Mouse (Mus musculus): ENCODE data around the gene Sec11a. TPM values are rescaled to one million over a fixed set of nuclear protein-coding genes. Genes with fewer than 3 reads are reported as not detected.
"Not testable (repeated sequence)": the region's sequence is repeated elsewhere in the genome, so short reads cannot be mapped to it uniquely, and the experiment has no call there.

Gene Sec11a
- polyA plus RNA-seq, 1 experiment = 112 TPM

GRCm38 (mm10) chr7:80987805-80988625, 40.4 kb upstream of the Sec11a start:
- H3K4me3 ChIP-seq (ENCODE audit: insufficient read depth, poor library complexity, severe bottlenecking) = no peak overlapping the region
- H3K36me3 ChIP-seq (ENCODE audit: control insufficient read depth, insufficient read depth) = no peaks in the 10 kb centered on the region
- no peak overlapping the region for H3ac ChIP-seq (ENCODE audit: control insufficient read depth, insufficient read length, low read depth)
- peaks cover 7% of the 10 kb centered on the region for H3K79me3 ChIP-seq (ENCODE audit: low read depth)
- peaks cover 19% of the 10 kb centered on the region for H3K79me2 ChIP-seq (ENCODE audit: control insufficient read depth, insufficient read depth)
- no peak for TF ChIP-seq MYOD1 (IDR thresholded peaks at IDR 0.05; ENCODE audit: control insufficient read depth, insufficient read length, low read depth)
- TF ChIP-seq USF1 (IDR thresholded peaks at IDR 0.05; ENCODE audit: low read depth) = no peak
- TF ChIP-seq FOSL1 (IDR thresholded peaks at IDR 0.05; ENCODE audit: insufficient read depth, low read length, poor library complexity, severe bottlenecking) = no peak
- no peak for TF ChIP-seq MYOG (IDR thresholded peaks at IDR 0.05; ENCODE audit: control insufficient read depth, extremely low read depth, insufficient read length)
- TF ChIP-seq CEBPB (IDR thresholded peaks at IDR 0.05; ENCODE audit: low read depth) = no peak
- TF ChIP-seq MAX (IDR thresholded peaks at IDR 0.05) = no peak
- TF ChIP-seq CTCF (IDR thresholded peaks at IDR 0.05; ENCODE audit: control insufficient read depth, insufficient read depth, insufficient read length) = no peak
- no peaks in the 10 kb centered on the region for H3K27me3 ChIP-seq (ENCODE audit: control insufficient read depth, insufficient read depth, insufficient read length)

- peaks cover 5% of the 10 kb centered on the region for H3K79me2 ChIP-seq (ENCODE audit: control insufficient read depth, insufficient read depth)
- no peaks in the 10 kb centered on the region for H3K27me3 ChIP-seq (ENCODE audit: control insufficient read depth, insufficient read depth, insufficient read length)
- H3K79me3 ChIP-seq (ENCODE audit: low read depth) = no peaks in the 10 kb centered on the region
- no peak for TF ChIP-seq MYOD1 (IDR thresholded peaks at IDR 0.05; ENCODE audit: control insufficient read depth, insufficient read length, low read depth)
- H3K4me3 ChIP-seq (ENCODE audit: insufficient read depth, poor library complexity, severe bottlenecking) = no peak overlapping the region
- no peaks in the 10 kb centered on the region for H3K36me3 ChIP-seq (ENCODE audit: control insufficient read depth, insufficient read depth)
- H3ac ChIP-seq (ENCODE audit: control insufficient read depth, insufficient read length, low read depth) = no peak overlapping the region
These were observed 39.0 kb upstream of the Sec11a start for GRCm38 (mm10) chr7:80986458-80987187.

GRCm38 (mm10) chr7:80980566-80980965, 33.0 kb upstream of the Sec11a start:
- H3K36me3 ChIP-seq (ENCODE audit: control insufficient read depth, insufficient read depth) = no peaks in the 10 kb centered on the region
- H3K4me3 ChIP-seq (ENCODE audit: insufficient read depth, poor library complexity, severe bottlenecking) = no peak overlapping the region
- H3K27me3 ChIP-seq (ENCODE audit: control insufficient read depth, insufficient read depth, insufficient read length) = peaks cover 8% of the 10 kb centered on the region
- no peak overlapping the region for H3ac ChIP-seq (ENCODE audit: control insufficient read depth, insufficient read length, low read depth)
- H3K79me2 ChIP-seq (ENCODE audit: control insufficient read depth, insufficient read depth) = no peaks in the 10 kb centered on the region
- no peak for TF ChIP-seq FOSL1 (IDR thresholded peaks at IDR 0.05; ENCODE audit: insufficient read depth, low read length, poor library complexity, severe bottlenecking)
- no peak for TF ChIP-seq USF1 (IDR thresholded peaks at IDR 0.05; ENCODE audit: low read depth)
- TF ChIP-seq MYOG (IDR thresholded peaks at IDR 0.05; ENCODE audit: control insufficient read depth, extremely low read depth, insufficient read length) = no peak
- TF ChIP-seq CEBPB (IDR thresholded peaks at IDR 0.05; ENCODE audit: low read depth) = no peak
- no peak for TF ChIP-seq CTCF (IDR thresholded peaks at IDR 0.05; ENCODE audit: control insufficient read depth, insufficient read depth, insufficient read length)
- TF ChIP-seq MYOD1 (IDR thresholded peaks at IDR 0.05; ENCODE audit: control insufficient read depth, insufficient read length, low read depth) = no peak
- TF ChIP-seq MAX (IDR thresholded peaks at IDR 0.05) = no peak
- H3K79me3 ChIP-seq (ENCODE audit: low read depth) = no peaks in the 10 kb centered on the region

GRCm38 (mm10) chr7:80973638-80974015, 26.0 kb upstream of the Sec11a start:
- not testable (repeated sequence) for H3K4me3 ChIP-seq (ENCODE audit: insufficient read depth, poor library complexity, severe bottlenecking); H3ac ChIP-seq (ENCODE audit: control insufficient read depth, insufficient read length, low read depth); H3K36me3 ChIP-seq (ENCODE audit: control insufficient read depth, insufficient read depth); H3K27me3 ChIP-seq (ENCODE audit: control insufficient read depth, insufficient read depth, insufficient read length); H3K79me3 ChIP-seq (ENCODE audit: low read depth); H3K79me2 ChIP-seq (ENCODE audit: control insufficient read depth, insufficient read depth)

- not testable (repeated sequence) for H3K27me3 ChIP-seq (ENCODE audit: control insufficient read depth, insufficient read depth, insufficient read length); H3K4me3 ChIP-seq (ENCODE audit: insufficient read depth, poor library complexity, severe bottlenecking); H3K79me3 ChIP-seq (ENCODE audit: low read depth); H3ac ChIP-seq (ENCODE audit: control insufficient read depth, insufficient read length, low read depth); H3K79me2 ChIP-seq (ENCODE audit: control insufficient read depth, insufficient read depth); H3K36me3 ChIP-seq (ENCODE audit: control insufficient read depth, insufficient read depth)
These were observed 25.5 kb upstream of the Sec11a start for GRCm38 (mm10) chr7:80972920-80973637.

- H3ac ChIP-seq (ENCODE audit: control insufficient read depth, insufficient read length, low read depth) = no peak overlapping the region
- TF ChIP-seq MAX (IDR thresholded peaks at IDR 0.05) (no peak), MYOD1 (IDR thresholded peaks at IDR 0.05; ENCODE audit: control insufficient read depth, insufficient read length, low read depth) (no peak), CTCF (IDR thresholded peaks at IDR 0.05; ENCODE audit: control insufficient read depth, insufficient read depth, insufficient read length) (no peak), FOSL1 (IDR thresholded peaks at IDR 0.05; ENCODE audit: insufficient read depth, low read length, poor library complexity, severe bottlenecking) (no peak), CEBPB (IDR thresholded peaks at IDR 0.05; ENCODE audit: low read depth) (no peak), MYOG (IDR thresholded peaks at IDR 0.05; ENCODE audit: control insufficient read depth, extremely low read depth, insufficient read length) (no peak), USF1 (IDR thresholded peaks at IDR 0.05; ENCODE audit: low read depth) (no peak)
- H3K36me3 ChIP-seq (ENCODE audit: control insufficient read depth, insufficient read depth) = no peaks in the 10 kb centered on the region
- H3K4me3 ChIP-seq (ENCODE audit: insufficient read depth, poor library complexity, severe bottlenecking) = no peak overlapping the region
- no peaks in the 10 kb centered on the region for H3K79me3 ChIP-seq (ENCODE audit: low read depth)
- H3K79me2 ChIP-seq (ENCODE audit: control insufficient read depth, insufficient read depth) = no peaks in the 10 kb centered on the region
- H3K27me3 ChIP-seq (ENCODE audit: control insufficient read depth, insufficient read depth, insufficient read length) = no peaks in the 10 kb centered on the region
These were observed 24.5 kb upstream of the Sec11a start for GRCm38 (mm10) chr7:80972082-80972481.

All from C2C12 (cell line).